Mouse (Mus musculus): Measurements from ENCODE around the gene Procr. TPM values are rescaled to one million over a fixed set of nuclear protein-coding genes. Genes with fewer than 3 reads are reported as not detected.

Procr gene
- polyA plus RNA-seq, 1 experiment from 2014 or later, result 3.1 TPM

DNA sequence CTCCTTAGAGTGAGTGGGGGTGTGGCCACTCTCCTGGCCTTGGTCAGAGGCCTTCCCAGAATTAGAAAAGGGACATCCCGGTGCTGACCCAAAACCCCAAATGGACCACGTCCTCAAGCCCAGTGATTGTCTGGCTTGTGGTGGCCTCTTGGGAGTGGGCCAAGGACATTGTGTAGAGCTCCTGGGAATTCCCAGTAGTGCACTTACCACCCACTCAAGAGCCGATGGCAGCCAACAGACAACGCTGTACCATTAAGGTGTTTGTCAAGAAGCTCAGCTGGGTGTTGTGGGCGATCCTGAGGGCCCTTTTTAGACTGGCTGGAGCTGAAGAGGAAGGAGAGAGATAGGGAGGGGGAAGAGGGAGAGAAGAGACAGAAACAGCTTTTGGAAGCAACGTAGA lies 33.6 kb downstream of the Procr start:
- Histone ChIP-seq H3K9me3 (ENCODE audit: control insufficient read depth, low read length) (no peaks in the 10 kb centered on the region), H3K27me3 (ENCODE audit: control insufficient read depth, insufficient read depth, low read length) (no peaks in the 10 kb centered on the region), H3K4me2 (replicated peaks; ENCODE audit: low read depth, low read length) (no peak overlapping the region), H3K4me3 (ENCODE audit: low read depth, low read length) (no peak overlapping the region), H3K27ac (ENCODE audit: low read depth, low read length) (no peak overlapping the region), H3K9ac (ENCODE audit: low read depth, low read length) (no peak overlapping the region), H3K4me1 (replicated peaks; ENCODE audit: control insufficient read depth, insufficient read depth, low read length) (no peaks in the 10 kb centered on the region), H3K36me3 (ENCODE audit: control insufficient read depth, insufficient read depth, low read length) (no peaks in the 10 kb centered on the region)
- ATAC-seq (ENCODE audit: low FRiP score) (no peak), DNase-seq (ENCODE audit: low spot score) (no peak)
- WGBS, result 83% methylated on average over 6 of the region's 6 CpGs

DNA sequence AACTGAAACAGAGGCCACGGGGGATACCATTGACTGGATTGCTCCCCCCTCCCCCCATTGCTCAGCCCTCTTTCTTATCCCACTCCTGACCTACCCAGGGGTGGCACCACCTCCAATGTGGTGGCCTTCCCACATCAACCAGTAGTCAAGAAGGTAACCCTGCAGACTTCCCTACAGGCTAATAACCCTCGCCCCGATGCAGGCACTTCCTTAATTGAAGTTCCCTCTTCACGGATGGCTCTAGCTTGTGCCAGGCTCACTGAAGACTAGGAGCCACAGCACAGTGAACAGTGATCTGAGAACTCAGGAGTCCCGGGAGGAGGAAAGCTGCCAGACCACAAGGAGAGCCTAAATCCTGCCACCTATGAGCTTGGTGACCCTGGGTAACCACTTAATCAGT lies 36.0 kb downstream of the Procr start:
- no peaks in the 10 kb centered on the region for H3K27me3 ChIP-seq (ENCODE audit: control insufficient read depth, insufficient read depth, low read length)
- DNase-seq (ENCODE audit: low spot score), result no peak
- ATAC-seq (ENCODE audit: low FRiP score), result no peak
- H3K4me2 ChIP-seq (replicated peaks; ENCODE audit: low read depth, low read length), result no peak overlapping the region
- no peak overlapping the region for H3K27ac ChIP-seq (ENCODE audit: low read depth, low read length)
- 77% methylated on average over 5 of the region's 5 CpGs for WGBS
- no peak overlapping the region for H3K4me3 ChIP-seq (ENCODE audit: low read depth, low read length)
- H3K36me3 ChIP-seq (ENCODE audit: control insufficient read depth, insufficient read depth, low read length), result no peaks in the 10 kb centered on the region
- no peaks in the 10 kb centered on the region for H3K9me3 ChIP-seq (ENCODE audit: control insufficient read depth, low read length)
- H3K4me1 ChIP-seq (replicated peaks; ENCODE audit: control insufficient read depth, insufficient read depth, low read length), result no peaks in the 10 kb centered on the region
- no peak overlapping the region for H3K9ac ChIP-seq (ENCODE audit: low read depth, low read length)

DNA sequence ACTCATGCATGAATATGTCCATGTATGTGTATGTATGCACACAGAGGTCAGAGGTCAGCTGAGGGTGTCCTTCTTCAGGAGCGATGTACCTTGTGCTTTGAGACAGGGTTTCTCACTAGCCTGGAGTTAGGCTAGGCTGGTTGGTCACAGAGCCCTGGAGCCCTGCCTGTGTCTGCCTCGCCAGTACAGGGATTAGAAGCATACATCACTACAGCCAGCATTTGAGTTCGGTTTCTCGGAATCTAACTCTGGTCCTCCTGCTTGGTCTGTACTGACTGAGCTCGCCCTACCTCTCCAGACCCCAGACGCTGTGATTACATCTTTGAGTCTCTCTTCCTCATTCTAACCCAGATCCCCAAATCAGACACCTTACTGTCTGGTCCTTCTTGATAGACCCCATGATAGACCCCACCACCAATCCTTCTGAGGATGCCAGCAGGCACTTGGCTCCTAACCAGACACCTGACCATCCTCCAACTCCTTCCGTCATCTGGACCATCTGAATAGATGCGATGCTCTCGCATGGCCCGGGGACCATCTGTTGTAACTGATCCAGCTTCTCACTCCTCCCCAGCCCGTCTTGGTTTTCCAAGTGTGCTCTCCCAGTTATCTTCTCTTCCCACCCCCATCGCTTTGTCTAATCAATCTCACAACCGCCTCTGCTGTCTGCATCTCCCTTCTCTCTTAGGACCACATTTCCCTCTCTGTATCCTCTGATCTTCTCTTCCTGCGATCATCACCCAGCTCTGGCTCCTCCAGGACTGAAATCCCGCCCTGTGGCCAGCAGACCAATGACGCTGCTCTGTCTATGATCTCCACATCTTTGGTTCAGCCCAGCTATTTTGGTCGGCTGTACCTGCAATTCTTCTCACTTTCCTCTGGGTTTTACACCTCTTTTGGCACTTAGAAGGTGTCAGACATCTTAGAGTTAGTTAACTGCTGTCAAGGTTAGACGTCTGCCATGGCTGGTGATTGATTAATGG lies 37.3 kb downstream of the Procr start:
- H3K4me3 ChIP-seq (ENCODE audit: low read depth, low read length), result no peak overlapping the region
- H3K4me2 ChIP-seq (replicated peaks; ENCODE audit: low read depth, low read length), result no peak overlapping the region
- no peaks in the 10 kb centered on the region for H3K4me1 ChIP-seq (replicated peaks; ENCODE audit: control insufficient read depth, insufficient read depth, low read length)
- no peaks in the 10 kb centered on the region for H3K27me3 ChIP-seq (ENCODE audit: control insufficient read depth, insufficient read depth, low read length)
- H3K9ac ChIP-seq (ENCODE audit: low read depth, low read length), result no peak overlapping the region
- WGBS, result 76% methylated on average over 18 of the region's 18 CpGs
- H3K36me3 ChIP-seq (ENCODE audit: control insufficient read depth, insufficient read depth, low read length), result no peaks in the 10 kb centered on the region
- ATAC-seq (ENCODE audit: low FRiP score) (no peak), DNase-seq (ENCODE audit: low spot score) (no peak)
- H3K9me3 ChIP-seq (ENCODE audit: control insufficient read depth, low read length), result no peaks in the 10 kb centered on the region
- no peak overlapping the region for H3K27ac ChIP-seq (ENCODE audit: low read depth, low read length)

- no peak for DNase-seq (ENCODE audit: low spot score)
- H3K27ac ChIP-seq (ENCODE audit: low read depth, low read length), result no peak overlapping the region
- WGBS, result 29% methylated on average over 12 of the region's 12 CpGs
- no peak overlapping the region for H3K4me3 ChIP-seq (ENCODE audit: low read depth, low read length)
- H3K9ac ChIP-seq (ENCODE audit: low read depth, low read length), result no peak overlapping the region
- no peak for ATAC-seq (ENCODE audit: low FRiP score)
- H3K36me3 ChIP-seq (ENCODE audit: control insufficient read depth, insufficient read depth, low read length), result no peaks in the 10 kb centered on the region
- no peaks in the 10 kb centered on the region for H3K9me3 ChIP-seq (ENCODE audit: control insufficient read depth, low read length)
- H3K27me3 ChIP-seq (ENCODE audit: control insufficient read depth, insufficient read depth, low read length), result no peaks in the 10 kb centered on the region
- no peak overlapping the region for H3K4me2 ChIP-seq (replicated peaks; ENCODE audit: low read depth, low read length)
- no peaks in the 10 kb centered on the region for H3K4me1 ChIP-seq (replicated peaks; ENCODE audit: control insufficient read depth, insufficient read depth, low read length)
These were observed 42.0 kb downstream of the Procr start for GRCm38 (mm10) chr2:155792899-155793298.

GRCm38 (mm10) chr2:155794674-155795445 lies 43.9 kb downstream of the Procr start:
- H3K4me3 ChIP-seq (ENCODE audit: low read depth, low read length), result no peak overlapping the region
- H3K9me3 ChIP-seq (ENCODE audit: control insufficient read depth, low read length), result no peaks in the 10 kb centered on the region
- no peaks in the 10 kb centered on the region for H3K4me1 ChIP-seq (replicated peaks; ENCODE audit: control insufficient read depth, insufficient read depth, low read length)
- no peaks in the 10 kb centered on the region for H3K36me3 ChIP-seq (ENCODE audit: control insufficient read depth, insufficient read depth, low read length)
- H3K4me2 ChIP-seq (replicated peaks; ENCODE audit: low read depth, low read length), result no peak overlapping the region
- ATAC-seq (ENCODE audit: low FRiP score) (no peak), DNase-seq (ENCODE audit: low spot score) (no peak)
- no peak overlapping the region for H3K27ac ChIP-seq (ENCODE audit: low read depth, low read length)
- 89% methylated on average over 12 of the region's 12 CpGs for WGBS
- H3K9ac ChIP-seq (ENCODE audit: low read depth, low read length), result no peak overlapping the region
- H3K27me3 ChIP-seq (ENCODE audit: control insufficient read depth, insufficient read depth, low read length), result no peaks in the 10 kb centered on the region

DNA sequence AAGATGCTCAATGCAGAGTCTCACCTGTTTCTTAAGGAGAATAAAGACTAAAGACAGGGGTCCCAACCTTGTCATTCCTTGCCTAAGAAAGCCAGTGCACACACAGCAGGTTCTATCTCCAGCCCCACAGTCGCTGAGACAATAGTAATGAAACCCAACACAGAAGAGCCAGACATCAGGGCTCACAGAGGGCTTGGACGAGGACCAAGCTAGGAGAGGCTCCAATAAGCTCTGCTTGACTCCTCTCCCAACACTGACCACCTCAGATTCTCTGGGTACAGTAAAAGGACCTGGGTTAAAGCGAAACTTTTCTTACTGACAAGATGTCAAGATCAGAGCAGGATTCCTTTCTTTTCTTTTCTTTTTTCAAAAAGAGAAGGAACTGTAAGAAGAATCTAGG lies 47.7 kb downstream of the Procr start:
- Histone ChIP-seq H3K27me3 (ENCODE audit: control insufficient read depth, insufficient read depth, low read length) (no peaks in the 10 kb centered on the region), H3K9me3 (ENCODE audit: control insufficient read depth, low read length) (no peaks in the 10 kb centered on the region), H3K36me3 (ENCODE audit: control insufficient read depth, insufficient read depth, low read length) (no peaks in the 10 kb centered on the region), H3K4me3 (ENCODE audit: low read depth, low read length) (no peak overlapping the region), H3K27ac (ENCODE audit: low read depth, low read length) (no peak overlapping the region), H3K4me2 (replicated peaks; ENCODE audit: low read depth, low read length) (no peak overlapping the region), H3K9ac (ENCODE audit: low read depth, low read length) (no peak overlapping the region), H3K4me1 (replicated peaks; ENCODE audit: control insufficient read depth, insufficient read depth, low read length) (no peaks in the 10 kb centered on the region)
- no peak for DNase-seq (ENCODE audit: low spot score)
- WGBS, result 62% methylated on average over 3 of the region's 3 CpGs
- no peak for ATAC-seq (ENCODE audit: low FRiP score)

- DNase-seq (ENCODE audit: low spot score), result peak; percentile 30
- ATAC-seq (ENCODE audit: low FRiP score), result no peak
- Histone ChIP-seq H3K4me1 (replicated peaks; ENCODE audit: control insufficient read depth, insufficient read depth, low read length) (no peaks in the 10 kb centered on the region), H3K27ac (ENCODE audit: low read depth, low read length) (no peak overlapping the region), H3K9ac (ENCODE audit: low read depth, low read length) (no peak overlapping the region), H3K27me3 (ENCODE audit: control insufficient read depth, insufficient read depth, low read length) (no peaks in the 10 kb centered on the region), H3K9me3 (ENCODE audit: control insufficient read depth, low read length) (no peaks in the 10 kb centered on the region), H3K4me3 (ENCODE audit: low read depth, low read length) (no peak overlapping the region), H3K36me3 (ENCODE audit: control insufficient read depth, insufficient read depth, low read length) (no peaks in the 10 kb centered on the region), H3K4me2 (replicated peaks; ENCODE audit: low read depth, low read length) (no peak overlapping the region)
- WGBS, result 49% methylated on average over 3 of the region's 3 CpGs
These were observed 51.8 kb downstream of the Procr start for GRCm38 (mm10) chr2:155802761-155803160.

- WGBS, result 77% methylated on average over 5 of the region's 5 CpGs
- no peaks in the 10 kb centered on the region for H3K4me1 ChIP-seq (replicated peaks; ENCODE audit: control insufficient read depth, insufficient read depth, low read length)
- no peak for ATAC-seq (ENCODE audit: low FRiP score)
These were observed 53.1 kb downstream of the Procr start for GRCm38 (mm10) chr2:155804053-155804452.

More at GRCm38 (mm10) chr2:155804053-155804452, 53.1 kb downstream of the Procr start:
- no peak for DNase-seq (ENCODE audit: low spot score)
- H3K27ac ChIP-seq (ENCODE audit: low read depth, low read length), result no peak overlapping the region
- no peaks in the 10 kb centered on the region for H3K27me3 ChIP-seq (ENCODE audit: control insufficient read depth, insufficient read depth, low read length)
- H3K9me3 ChIP-seq (ENCODE audit: control insufficient read depth, low read length), result no peaks in the 10 kb centered on the region
- no peak overlapping the region for H3K4me2 ChIP-seq (replicated peaks; ENCODE audit: low read depth, low read length)
- H3K36me3 ChIP-seq (ENCODE audit: control insufficient read depth, insufficient read depth, low read length), result no peaks in the 10 kb centered on the region
- H3K4me3 ChIP-seq (ENCODE audit: low read depth, low read length), result no peak overlapping the region
- H3K9ac ChIP-seq (ENCODE audit: low read depth, low read length), result no peak overlapping the region
